ENCODE assay signal across 11 mouse cellular contexts in genomic region chr1:62720727-62721705, GRCm38 (mm10). TPM values are rescaled to one million over a fixed set of nuclear protein-coding genes. Genes with fewer than 3 reads are reported as not detected.
DNase-seq lines count a peak whose midpoint lies in the region; ATAC-seq and TF ChIP-seq lines count a peak whose summit lies in the region.
"Had no signal": no experiment of that assay in that cellular context is flagged by ENCODE, and none has a peak within 500 bp of the region (broad histone marks: within the 10 kb centered on the region; RNA-seq: fewer than 3 reads in every experiment).

No protein-coding gene starts in this region.

- no peak overlapping the region for H3K9ac ChIP-seq in kidney, postnatal 0 days (ENCODE audit: low read depth, low read length)
- H3K9ac ChIP-seq in CH12.LX (ENCODE audit: insufficient read depth, low read depth) = peak overlapping the region; percentile 70
- H3K9ac ChIP-seq: neural tube, embryonic 12.5 days had no signal

- no peaks in the 10 kb centered on the region for H3K27me3 ChIP-seq in kidney, postnatal 0 days (ENCODE audit: insufficient read depth, low read length)
- no peaks in the 10 kb centered on the region for H3K27me3 ChIP-seq in CH12.LX (replicated peaks)
- H3K27me3 ChIP-seq: Patski had no signal

- no peak overlapping the region for H3K4me2 ChIP-seq in kidney, postnatal 0 days (ENCODE audit: low read length)
- peak overlapping the region; percentile 88 for H3K4me2 ChIP-seq in CH12.LX (ENCODE audit: insufficient read depth, low read depth, poor library complexity, severe bottlenecking)
- H3K4me2 ChIP-seq: neural tube, embryonic 12.5 days had no signal

- peaks cover 17% of the 10 kb centered on the region for H3K79me2 ChIP-seq in CH12.LX (replicated peaks; ENCODE audit: control insufficient read depth, extremely low read depth, insufficient read depth, poor library complexity, severe bottlenecking)

- no peaks in the 10 kb centered on the region for H3K9me3 ChIP-seq in kidney, postnatal 0 days (replicated peaks; ENCODE audit: low read length)
- peaks cover 7% of the 10 kb centered on the region for H3K9me3 ChIP-seq in CH12.LX (replicated peaks; ENCODE audit: low read length)
- H3K9me3 ChIP-seq: neural tube, embryonic 12.5 days had no signal

- peak; percentile 58 for DNase-seq in kidney, postnatal 0 days (ENCODE audit: low spot score)
- DNase-seq in kidney, postnatal 36 days = no peak
- DNase-seq in CH12.LX (ENCODE audit: extremely low read depth) = peak; percentile 78
- no peak for DNase-seq in layer of hippocampus, postnatal 14 days (ENCODE audit: low spot score in 2 of 2)
- no peak for DNase-seq in frontal cortex, postnatal 10 days (ENCODE audit: low spot score in 2 of 2)
- DNase-seq: embryo, embryonic 11 days; thymus, postnatal 36 days had no signal

- ATAC-seq in kidney, postnatal 0 days (replicated peaks; ENCODE audit: low FRiP score, low read depth) = no peak
- ATAC-seq in common myeloid progenitor, adult 5-6 weeks (replicated peaks; ENCODE audit: low read depth, poor library complexity, severe bottlenecking) = peak; percentile 43
- ATAC-seq in megakaryocyte progenitor cell, adult 5-6 weeks (replicated peaks; ENCODE audit: poor library complexity) = peak; percentile 36; the same call in 1 of the 2 replicates

- peak; percentile 87 for TF ChIP-seq EP300 in CH12.LX (IDR thresholded peaks at IDR 0.05; ENCODE audit: low read length)

- dilution Hi-C loops in CH12.LX (cut with MboI; ENCODE audit: extremely low pct_ligation_motif_present, extremely low pct_unique_long_range_greater_than_20kb, low sequenced_read_pairs) = no loop called here

- TF ChIP-seq RAD21 in CH12.LX (IDR thresholded peaks at IDR 0.05; ENCODE audit: low read depth, low read length) = no peak

- H3K36me3 ChIP-seq in kidney, postnatal 0 days (ENCODE audit: insufficient read depth, low read length) = 0 out of 2 replicates have a peak, but pooled peaks cover 4% of the 10 kb centered on the region
- peaks cover 6 to 45% of the 10 kb centered on the region in 2 experiments for H3K36me3 ChIP-seq in CH12.LX (replicated peaks in 1 of 2; ENCODE audit: control insufficient read depth in 1 of 2, insufficient read depth in 1 of 2, low read length in 1 of 2)

- H3K4me1 ChIP-seq in kidney, postnatal 0 days (replicated peaks; ENCODE audit: insufficient read depth, low read length) = 0 out of 2 replicates have a peak, but pooled peaks cover 4% of the 10 kb centered on the region
- H3K4me1 ChIP-seq in CH12.LX (ENCODE audit: control insufficient read depth in 1 of 2, insufficient read depth in 2 of 2) = peaks cover 7 to 77% of the 10 kb centered on the region in 2 experiments

- no peak for TF ChIP-seq POLR2A in CH12.LX (IDR thresholded peaks at IDR 0.05; ENCODE audit: low read depth, low read length)

- in situ Hi-C loops in CH12.LX (cut with MboI; ENCODE audit: low pct_ligation_motif_present, low pct_unique_long_range_greater_than_20kb, low sequenced_read_pairs) = loop anchor here (25.0 kb wide), 3 partner anchors 534 to 1584 kb away; no protein-coding TSS in a partner anchor

- peak overlapping the region; percentile 31; the same call in 1 of the 2 replicates for H3K27ac ChIP-seq in kidney, postnatal 0 days
- peak overlapping the region; percentile 100 for H3K27ac ChIP-seq in CH12.LX (ENCODE audit: insufficient read depth, low read depth)
- H3K27ac ChIP-seq: neural tube, embryonic 12.5 days had no signal

- no peak overlapping the region for H3K4me3 ChIP-seq in kidney, postnatal 0 days (replicated peaks; ENCODE audit: low read depth, low read length)
- H3K4me3 ChIP-seq in CH12.LX (replicated peaks in 1 of 3; ENCODE audit: low read depth in 2 of 3, low read length in 2 of 3, poor library complexity in 1 of 3) = peak overlapping the region; percentile 23 to 47 (median 31)
- H3K4me3 ChIP-seq: neural tube, embryonic 12.5 days had no signal

- no peak for TF ChIP-seq CTCF in kidney, postnatal 0 days (IDR thresholded peaks at IDR 0.05; ENCODE audit: low read depth)
- no peak for TF ChIP-seq CTCF in CH12.LX (conservative IDR thresholded peaks at IDR 0.05 in 1 of 2, IDR thresholded peaks at IDR 0.05 in 1 of 2; ENCODE audit: low read depth in 2 of 2, low read length in 2 of 2)

- 69% methylated on average over 13 of the region's 13 CpGs for WGBS in kidney, postnatal 0 days

TF ChIP-seq in CH12.LX, 34 proteins besides CTCF, POLR2A, EP300 and RAD21:
- TF ChIP-seq TBP (conservative IDR thresholded peaks at IDR 0.05; ENCODE audit: low read depth, low read length) (peak; percentile 59; the same call in 1 of the 2 replicates), ZNF384 (IDR thresholded peaks at IDR 0.05; ENCODE audit: low read depth, low read length) (peak; percentile 92), JUN (IDR thresholded peaks at IDR 0.05; ENCODE audit: insufficient read depth, low read depth, low read length) (no peak), JUND (conservative IDR thresholded peaks at IDR 0.05; ENCODE audit: low read depth, low read length) (0 out of 2 replicates have a peak, but pooled peaks have one; percentile 21), NELFE (IDR thresholded peaks at IDR 0.05; ENCODE audit: low read depth, low read length) (0 out of 2 replicates have a peak, but pooled peaks have one; percentile 20), IRF4 (IDR thresholded peaks at IDR 0.05; ENCODE audit: low read depth, low read length) (peak; percentile 83), ETS1 (conservative IDR thresholded peaks at IDR 0.05; ENCODE audit: low read depth, low read length) (no peak), GABPA (IDR thresholded peaks at IDR 0.05; ENCODE audit: insufficient replicate concordance, low read depth, low read length) (no peak), MEF2A (IDR thresholded peaks at IDR 0.05; ENCODE audit: borderline replicate concordance, low read depth, low read length) (0 out of 2 replicates have a peak, but pooled peaks have one; percentile 18)

RNA-seq across cellular contexts. Expression of gene Nrp2, which starts 17.9 kb away (rescaled TPM):
- polyA plus RNA-seq in kidney, postnatal 0 days (2015; fragmentation: Nextera tagmentation; extraction: Ambion mirVana) = 5.4 and 5.6 TPM in 2 replicates
- 15.6 and 17.3 TPM in 2 replicates for total RNA-seq in CH12.LX (2012; rRNA removed)
- 15.7 and 16.4 TPM in 2 replicates for total RNA-seq in CH12.LX (2014; rRNA removed)
- polyA plus RNA-seq in CH12.LX (2012; ENCODE audit: insufficient read length, low read depth) = 22.9 and 24.4 TPM in 2 replicates
- 0.10 and 0.87 TPM in 2 replicates for total RNA-seq in common myeloid progenitor, adult 5-6 weeks (2017)
- 1.5 and 2.3 TPM in 2 replicates for total RNA-seq in megakaryocyte progenitor cell, adult 5-6 weeks (2015)
- 2.0 and 2.9 TPM in 2 replicates for total RNA-seq in megakaryocyte progenitor cell, adult 5-6 weeks (2017)
- total RNA-seq in layer of hippocampus, postnatal 14 days (2021) = 10 to 100 TPM; 70.2 to 79.5 TPM

Comparison
In these comparisons a context has a peak if more than half of its experiments do, and no peak if none do; other contexts are left out.
1. DNase-seq: peak in kidney, postnatal 0 days (single experiment) and CH12.LX (single experiment); none in kidney, postnatal 36 days (0 of 2), layer of hippocampus, postnatal 14 days (0 of 2) and frontal cortex, postnatal 10 days (0 of 2).